Mouse (Mus musculus): ENCODE measurements at regions not wholly inside any gene's neighbourhood (a gene's known extent, or its start where the extent isn't known, plus 50 kb on each side); places are given as distances from the start of the nearest gene placed in this dataset.

- WGBS: 87% methylated on average over 6 of the region's 6 CpGs
- no peak overlapping the region for H3K4me3 ChIP-seq
- no peaks in the 10 kb centered on the region for H3K27me3 ChIP-seq (ENCODE audit: low read depth, poor library complexity, severe bottlenecking)
- DNase-seq (ENCODE audit: low spot score): no peak
- no peaks in the 10 kb centered on the region for H3K9me3 ChIP-seq (replicated peaks)
- no peaks in the 10 kb centered on the region for H3K4me1 ChIP-seq
- no peaks in the 10 kb centered on the region for H3K36me3 ChIP-seq
- H3K27ac ChIP-seq: no peak overlapping the region
These were observed 586.0 kb upstream of the A1bg start for GRCm38 (mm10) chr15:61508806-61509205.

GRCm38 (mm10) chr15:61506361-61506897 is 583.6 kb upstream of the A1bg start:
- no peak overlapping the region for H3K4me3 ChIP-seq
- no peaks in the 10 kb centered on the region for H3K27me3 ChIP-seq (ENCODE audit: low read depth, poor library complexity, severe bottlenecking)
- DNase-seq (ENCODE audit: low spot score): no peak
- 85% methylated on average over 6 of the region's 6 CpGs for WGBS
- no peaks in the 10 kb centered on the region for H3K9me3 ChIP-seq (replicated peaks)
- no peaks in the 10 kb centered on the region for H3K36me3 ChIP-seq
- H3K4me1 ChIP-seq: no peaks in the 10 kb centered on the region
- no peak overlapping the region for H3K27ac ChIP-seq

- 89% methylated on average over 7 of the region's 7 CpGs for WGBS
- Histone ChIP-seq H3K27ac (no peak overlapping the region), H3K9me3 (replicated peaks) (no peaks in the 10 kb centered on the region), H3K4me3 (no peak overlapping the region), H3K4me1 (no peaks in the 10 kb centered on the region), H3K36me3 (no peaks in the 10 kb centered on the region), H3K27me3 (ENCODE audit: low read depth, poor library complexity, severe bottlenecking) (no peaks in the 10 kb centered on the region)
- no peak for DNase-seq (ENCODE audit: low spot score)
These were observed 580.6 kb upstream of the A1bg start for GRCm38 (mm10) chr15:61503436-61503835.

GRCm38 (mm10) chr15:61489731-61490130 is 566.9 kb upstream of the A1bg start:
- Histone ChIP-seq H3K9me3 (replicated peaks) (no peaks in the 10 kb centered on the region), H3K27ac (no peak overlapping the region), H3K4me3 (no peak overlapping the region), H3K27me3 (ENCODE audit: low read depth, poor library complexity, severe bottlenecking) (no peaks in the 10 kb centered on the region), H3K36me3 (no peaks in the 10 kb centered on the region), H3K4me1 (no peaks in the 10 kb centered on the region)
- 86% methylated on average over 4 of the region's 4 CpGs for WGBS
- DNase-seq (ENCODE audit: low spot score): no peak

- Histone ChIP-seq H3K27ac (no peak overlapping the region), H3K27me3 (ENCODE audit: low read depth, poor library complexity, severe bottlenecking) (no peaks in the 10 kb centered on the region), H3K4me3 (no peak overlapping the region), H3K9me3 (replicated peaks) (no peaks in the 10 kb centered on the region), H3K36me3 (no peaks in the 10 kb centered on the region), H3K4me1 (no peaks in the 10 kb centered on the region)
- no peak for DNase-seq (ENCODE audit: low spot score)
- 82% methylated on average over 7 of the region's 7 CpGs for WGBS
These were observed 559.0 kb upstream of the A1bg start for GRCm38 (mm10) chr15:61481861-61482260.

- Histone ChIP-seq H3K4me1 (no peaks in the 10 kb centered on the region), H3K27ac (no peak overlapping the region), H3K4me3 (no peak overlapping the region), H3K27me3 (ENCODE audit: low read depth, poor library complexity, severe bottlenecking) (no peaks in the 10 kb centered on the region), H3K9me3 (replicated peaks) (no peaks in the 10 kb centered on the region), H3K36me3 (no peaks in the 10 kb centered on the region)
- DNase-seq (ENCODE audit: low spot score): no peak
- WGBS: 49% methylated on average over 1 of the region's 1 CpGs
These were observed 551.1 kb upstream of the A1bg start for GRCm38 (mm10) chr15:61473900-61474299.

- DNase-seq (ENCODE audit: low spot score): no peak
- Histone ChIP-seq H3K36me3 (no peaks in the 10 kb centered on the region), H3K27me3 (ENCODE audit: low read depth, poor library complexity, severe bottlenecking) (no peaks in the 10 kb centered on the region), H3K27ac (no peak overlapping the region), H3K4me1 (peaks cover 5% of the 10 kb centered on the region), H3K9me3 (replicated peaks) (no peaks in the 10 kb centered on the region), H3K4me3 (no peak overlapping the region)
- WGBS: 92% methylated on average over 5 of the region's 5 CpGs
These were observed 532.2 kb upstream of the A1bg start for GRCm38 (mm10) chr15:61455042-61455441.

GRCm38 (mm10) chr15:61454350-61454671 is 531.5 kb upstream of the A1bg start:
- Histone ChIP-seq H3K27ac (no peak overlapping the region), H3K4me1 (peaks cover 6% of the 10 kb centered on the region), H3K4me3 (no peak overlapping the region), H3K9me3 (replicated peaks) (no peaks in the 10 kb centered on the region), H3K36me3 (no peaks in the 10 kb centered on the region), H3K27me3 (ENCODE audit: low read depth, poor library complexity, severe bottlenecking) (no peaks in the 10 kb centered on the region)
- no peak for DNase-seq (ENCODE audit: low spot score)
- 94% methylated on average over 1 of the region's 1 CpGs for WGBS

- peaks cover 6% of the 10 kb centered on the region for H3K4me1 ChIP-seq
- no peak overlapping the region for H3K27ac ChIP-seq
- DNase-seq (ENCODE audit: low spot score): no peak
- H3K4me3 ChIP-seq: no peak overlapping the region
- H3K27me3 ChIP-seq (ENCODE audit: low read depth, poor library complexity, severe bottlenecking): no peaks in the 10 kb centered on the region
- no peaks in the 10 kb centered on the region for H3K36me3 ChIP-seq
- no peaks in the 10 kb centered on the region for H3K9me3 ChIP-seq (replicated peaks)
- WGBS: 81% methylated on average over 5 of the region's 5 CpGs
These were observed 531.0 kb upstream of the A1bg start for GRCm38 (mm10) chr15:61453656-61454349.

GRCm38 (mm10) chr15:61450217-61450616 is 527.4 kb upstream of the A1bg start:
- no peak overlapping the region for H3K27ac ChIP-seq
- 12% methylated on average over 3 of the region's 3 CpGs for WGBS
- no peaks in the 10 kb centered on the region for H3K27me3 ChIP-seq (ENCODE audit: low read depth, poor library complexity, severe bottlenecking)
- H3K9me3 ChIP-seq (replicated peaks): no peaks in the 10 kb centered on the region
- no peak for DNase-seq (ENCODE audit: low spot score)
- H3K36me3 ChIP-seq: no peaks in the 10 kb centered on the region
- H3K4me3 ChIP-seq: no peak overlapping the region
- H3K4me1 ChIP-seq: peaks cover 6% of the 10 kb centered on the region

- no peak overlapping the region for H3K4me3 ChIP-seq
- H3K9me3 ChIP-seq (replicated peaks): no peaks in the 10 kb centered on the region
- no peaks in the 10 kb centered on the region for H3K36me3 ChIP-seq
- H3K27ac ChIP-seq: no peak overlapping the region
- WGBS: 89% methylated on average over 2 of the region's 2 CpGs
- H3K4me1 ChIP-seq: peaks cover 6% of the 10 kb centered on the region
- H3K27me3 ChIP-seq (ENCODE audit: low read depth, poor library complexity, severe bottlenecking): no peaks in the 10 kb centered on the region
- DNase-seq (ENCODE audit: low spot score): no peak
These were observed 525.7 kb upstream of the A1bg start for GRCm38 (mm10) chr15:61448482-61448881.

- peaks cover 6% of the 10 kb centered on the region for H3K4me1 ChIP-seq
- H3K27ac ChIP-seq: no peak overlapping the region
- WGBS: 84% methylated on average over 4 of the region's 4 CpGs
- DNase-seq (ENCODE audit: low spot score): no peak
- no peaks in the 10 kb centered on the region for H3K36me3 ChIP-seq
- H3K9me3 ChIP-seq (replicated peaks): no peaks in the 10 kb centered on the region
- no peak overlapping the region for H3K4me3 ChIP-seq
- H3K27me3 ChIP-seq (ENCODE audit: low read depth, poor library complexity, severe bottlenecking): no peaks in the 10 kb centered on the region
These were observed 523.4 kb upstream of the A1bg start for GRCm38 (mm10) chr15:61446053-61446840.

GRCm38 (mm10) chr15:61441734-61442398 is 519.1 kb upstream of the A1bg start:
- Histone ChIP-seq H3K27me3 (ENCODE audit: low read depth, poor library complexity, severe bottlenecking) (no peaks in the 10 kb centered on the region), H3K9me3 (replicated peaks) (no peaks in the 10 kb centered on the region), H3K27ac (no peak overlapping the region), H3K4me3 (no peak overlapping the region), H3K4me1 (no peaks in the 10 kb centered on the region), H3K36me3 (no peaks in the 10 kb centered on the region)
- WGBS: 90% methylated on average over 4 of the region's 4 CpGs
- DNase-seq (ENCODE audit: low spot score): no peak
